Mouse (Mus musculus) hindbrain, embryonic 12.5 days (tissue): ENCODE data around the gene Cyp19a1. TPM values are rescaled to one million over a fixed set of nuclear protein-coding genes. Genes with fewer than 3 reads are reported as not detected.

Experiments used
- ATAC-seq: fragments of 200-750 bp; cut with Nextera tagmentation; 2 replicates; pipeline ENCODE4 v1.8.0; 2017; ENCODE audit warnings: moderate TSS enrichment; ENCODE audit not compliant: low FRiP score
- H3K27ac ChIP-seq: fragments of 300-500 bp; sonication (generic); 2 replicates; pipeline ENCODE4 v1.5.1; 2016; ENCODE audit warnings: mild to moderate bottlenecking
- H3K27me3 ChIP-seq: fragments of 300-500 bp; sonication (generic); 2 replicates; pipeline ENCODE4 v1.6.1; 2016; ENCODE audit warnings: mild to moderate bottlenecking
- H3K36me3 ChIP-seq: fragments of 300-500 bp; sonication (generic); 2 replicates; pipeline ENCODE4 v1.6.1; 2016; ENCODE audit warnings: mild to moderate bottlenecking
- H3K4me1 ChIP-seq: fragments of 300-500 bp; sonication (generic); 2 replicates; pipeline ENCODE4 v1.6.1; 2016
- H3K4me2 ChIP-seq: fragments of 300-500 bp; sonication (generic); replicated peaks from 2 replicates; pipeline ENCODE4 v1.6.1; 2016; ENCODE audit warnings: mild to moderate bottlenecking
- H3K4me3 ChIP-seq: fragments of 300-500 bp; sonication (generic); 2 replicates; pipeline ENCODE4 v1.5.1; 2016; ENCODE audit warnings: mild to moderate bottlenecking
- H3K9ac ChIP-seq: fragments of 300-500 bp; sonication (generic); 2 replicates; pipeline ENCODE4 v1.6.1; 2016; ENCODE audit warnings: mild to moderate bottlenecking, moderate library complexity
- H3K9me3 ChIP-seq: fragments of 300-500 bp; sonication (generic); replicated peaks from 2 replicates; pipeline ENCODE4 v1.6.1; 2016; ENCODE audit warnings: mild to moderate bottlenecking
- WGBS: fragments of 180-500 bp; shearing (Covaris S2); methylation state at CpG from one replicate; pipeline ENCODE4 v1.1.7; 2016; 5-methylcytosine and 5-hydroxymethylcytosine counted together
- polyA plus RNA-seq: library from polyadenylated mRNA; unstranded; fragments of >200 nt; fragmentation: Nextera tagmentation; extraction: Ambion mirVana; gene quantifications from 2 replicates; pipeline ENCODE4 v1.2.1, GENCODE M21; 2016

The Cyp19a1 gene
- polyA plus RNA-seq, 1 experiment from 2014 or later: not detected

GRCm38 (mm10) chr9:54269987-54270386, 2.1 kb upstream of the Cyp19a1 start:
- H3K9ac ChIP-seq: no peak overlapping the region
- no peaks in the 10 kb centered on the region for H3K4me1 ChIP-seq
- H3K27me3 ChIP-seq: no peaks in the 10 kb centered on the region
- H3K4me2 ChIP-seq: no peak overlapping the region
- no peaks in the 10 kb centered on the region for H3K36me3 ChIP-seq
- ATAC-seq: no peak
- no peak overlapping the region for H3K27ac ChIP-seq
- H3K9me3 ChIP-seq: no peaks in the 10 kb centered on the region
- 84% methylated on average over 6 of the region's 6 CpGs for WGBS
- no peak overlapping the region for H3K4me3 ChIP-seq

- Histone ChIP-seq H3K9ac (no peak overlapping the region), H3K27me3 (no peaks in the 10 kb centered on the region), H3K4me2 (no peak overlapping the region), H3K27ac (no peak overlapping the region), H3K9me3 (no peaks in the 10 kb centered on the region), H3K4me1 (no peaks in the 10 kb centered on the region), H3K4me3 (no peak overlapping the region), H3K36me3 (no peaks in the 10 kb centered on the region)
- WGBS: 49% methylated on average over 4 of the region's 4 CpGs
- ATAC-seq: no peak
Measured at GRCm38 (mm10) chr9:54264754-54265153, 3.2 kb downstream of the Cyp19a1 start.

- no peak overlapping the region for H3K9ac ChIP-seq
- H3K9me3 ChIP-seq: no peaks in the 10 kb centered on the region
- H3K27ac ChIP-seq: peak overlapping the region; percentile 53
- H3K36me3 ChIP-seq: no peaks in the 10 kb centered on the region
- H3K4me3 ChIP-seq: no peak overlapping the region
- ATAC-seq: no peak
- no peaks in the 10 kb centered on the region for H3K27me3 ChIP-seq
- 67% methylated on average over 3 of the region's 3 CpGs for WGBS
- no peak overlapping the region for H3K4me2 ChIP-seq
- H3K4me1 ChIP-seq: 0 out of 2 replicates have a peak, but pooled peaks cover 4% of the 10 kb centered on the region
Measured at GRCm38 (mm10) chr9:54244869-54245665, 22.8 kb downstream of the Cyp19a1 start.

- H3K9me3 ChIP-seq: no peaks in the 10 kb centered on the region
- no peak overlapping the region for H3K4me2 ChIP-seq
- H3K4me1 ChIP-seq: no peaks in the 10 kb centered on the region
- H3K9ac ChIP-seq: no peak overlapping the region
- H3K27ac ChIP-seq: no peak overlapping the region
- no peaks in the 10 kb centered on the region for H3K27me3 ChIP-seq
- H3K4me3 ChIP-seq: no peak overlapping the region
- WGBS: 58% methylated on average over 6 of the region's 6 CpGs
- no peak for ATAC-seq
- H3K36me3 ChIP-seq: no peaks in the 10 kb centered on the region
Measured at GRCm38 (mm10) chr9:54227580-54227979, 40.3 kb downstream of the Cyp19a1 start.

- H3K4me2 ChIP-seq: no peak overlapping the region
- ATAC-seq: no peak
- no peak overlapping the region for H3K9ac ChIP-seq
- H3K4me1 ChIP-seq: no peaks in the 10 kb centered on the region
- no peaks in the 10 kb centered on the region for H3K36me3 ChIP-seq
- 57% methylated on average over 5 of the region's 5 CpGs for WGBS
- no peak overlapping the region for H3K27ac ChIP-seq
- no peaks in the 10 kb centered on the region for H3K27me3 ChIP-seq
- H3K4me3 ChIP-seq: no peak overlapping the region
- no peaks in the 10 kb centered on the region for H3K9me3 ChIP-seq
Measured at GRCm38 (mm10) chr9:54216511-54216910, 51.4 kb downstream of the Cyp19a1 start.

- 83% methylated on average over 9 of the region's 9 CpGs for WGBS
- no peak for ATAC-seq
- no peak overlapping the region for H3K4me2 ChIP-seq
- H3K27ac ChIP-seq: no peak overlapping the region
- H3K27me3 ChIP-seq: no peaks in the 10 kb centered on the region
- no peaks in the 10 kb centered on the region for H3K36me3 ChIP-seq
- no peak overlapping the region for H3K4me3 ChIP-seq
- H3K4me1 ChIP-seq: no peaks in the 10 kb centered on the region
- H3K9me3 ChIP-seq: no peaks in the 10 kb centered on the region
- H3K9ac ChIP-seq: no peak overlapping the region
Measured at GRCm38 (mm10) chr9:54214881-54215280, 53.0 kb downstream of the Cyp19a1 start.

GRCm38 (mm10) chr9:54194790-54195189, 73.1 kb downstream of the Cyp19a1 start:
- WGBS: 73% methylated on average over 5 of the region's 5 CpGs
- Histone ChIP-seq H3K27ac (no peak overlapping the region), H3K4me3 (no peak overlapping the region), H3K36me3 (no peaks in the 10 kb centered on the region), H3K9me3 (no peaks in the 10 kb centered on the region), H3K4me1 (no peaks in the 10 kb centered on the region), H3K27me3 (no peaks in the 10 kb centered on the region), H3K4me2 (no peak overlapping the region), H3K9ac (no peak overlapping the region)
- no peak for ATAC-seq

GRCm38 (mm10) chr9:54191435-54191834, 76.5 kb downstream of the Cyp19a1 start:
- 88% methylated on average over 3 of the region's 3 CpGs for WGBS
- Histone ChIP-seq H3K27ac (no peak overlapping the region), H3K27me3 (no peaks in the 10 kb centered on the region), H3K4me1 (no peaks in the 10 kb centered on the region), H3K4me3 (no peak overlapping the region), H3K9ac (no peak overlapping the region), H3K4me2 (no peak overlapping the region), H3K36me3 (no peaks in the 10 kb centered on the region), H3K9me3 (no peaks in the 10 kb centered on the region)
- no peak for ATAC-seq

- WGBS: 84% methylated on average over 7 of the region's 7 CpGs
- no peaks in the 10 kb centered on the region for H3K9me3 ChIP-seq
- no peaks in the 10 kb centered on the region for H3K27me3 ChIP-seq
- H3K9ac ChIP-seq: no peak overlapping the region
- H3K27ac ChIP-seq: no peak overlapping the region
- H3K36me3 ChIP-seq: no peaks in the 10 kb centered on the region
- ATAC-seq: no peak
- H3K4me3 ChIP-seq: no peak overlapping the region
- no peaks in the 10 kb centered on the region for H3K4me1 ChIP-seq
- no peak overlapping the region for H3K4me2 ChIP-seq
Measured at GRCm38 (mm10) chr9:54182484-54182883, 85.4 kb downstream of the Cyp19a1 start.

- Histone ChIP-seq H3K4me3 (no peak overlapping the region), H3K4me2 (no peak overlapping the region), H3K27ac (no peak overlapping the region), H3K4me1 (no peaks in the 10 kb centered on the region), H3K27me3 (no peaks in the 10 kb centered on the region), H3K36me3 (no peaks in the 10 kb centered on the region), H3K9ac (no peak overlapping the region), H3K9me3 (no peaks in the 10 kb centered on the region)
- WGBS: 18% methylated on average over 2 of the region's 2 CpGs
- no peak for ATAC-seq
Measured at GRCm38 (mm10) chr9:54181330-54181729, 86.6 kb downstream of the Cyp19a1 start.

- Histone ChIP-seq H3K27me3 (no peaks in the 10 kb centered on the region), H3K27ac (no peak overlapping the region), H3K36me3 (no peaks in the 10 kb centered on the region), H3K4me3 (no peak overlapping the region), H3K4me1 (no peaks in the 10 kb centered on the region), H3K4me2 (no peak overlapping the region), H3K9me3 (no peaks in the 10 kb centered on the region), H3K9ac (no peak overlapping the region)
- ATAC-seq: no peak
- WGBS: 81% methylated on average over 17 of the region's 17 CpGs
Measured at GRCm38 (mm10) chr9:54180216-54180615, 87.7 kb downstream of the Cyp19a1 start.

- Histone ChIP-seq H3K36me3 (no peaks in the 10 kb centered on the region), H3K9ac (no peak overlapping the region), H3K27me3 (no peaks in the 10 kb centered on the region), H3K4me1 (no peaks in the 10 kb centered on the region), H3K4me3 (no peak overlapping the region), H3K27ac (no peak overlapping the region), H3K4me2 (no peak overlapping the region), H3K9me3 (no peaks in the 10 kb centered on the region)
- WGBS: 57% methylated on average over 5 of the region's 5 CpGs
- ATAC-seq: no peak
Measured at GRCm38 (mm10) chr9:54169489-54169888, 98.4 kb downstream of the Cyp19a1 start.

GRCm38 (mm10) chr9:54168425-54168824, 99.5 kb downstream of the Cyp19a1 start:
- Histone ChIP-seq H3K27me3 (no peaks in the 10 kb centered on the region), H3K4me3 (no peak overlapping the region), H3K4me1 (no peaks in the 10 kb centered on the region), H3K4me2 (no peak overlapping the region), H3K36me3 (no peaks in the 10 kb centered on the region), H3K9ac (no peak overlapping the region), H3K27ac (no peak overlapping the region), H3K9me3 (no peaks in the 10 kb centered on the region)
- WGBS: 90% methylated on average over 10 of the region's 10 CpGs
- ATAC-seq: no peak
